Mouse (Mus musculus): ENCODE data around the gene Myo1a. TPM values are rescaled to one million over a fixed set of nuclear protein-coding genes. Genes with fewer than 3 reads are reported as not detected.
"Not testable (repeated sequence)": the region's sequence is repeated elsewhere in the genome, so short reads cannot be mapped to it uniquely, and the experiment has no call there.

Gene Myo1a
- polyA plus RNA-seq, 1 experiment from 2014 or later, result 0.83 TPM

GRCm38 (mm10) chr10:127751548-127751947, 46.6 kb downstream of the Myo1a start, which contains the start of gene Gpr182:
Gpr182 (minus strand) TSS chr10:127751732.
- peak within 1 kb of the TSS; percentile 43 for H3K4me2 ChIP-seq
- 64% methylated on average over 8 of the region's 8 CpGs for WGBS

GRCm38 (mm10) chr10:127754566-127755166, 49.7 kb downstream of the Myo1a start:
- Histone ChIP-seq H3K4me3 (no peak overlapping the region), H3K4me1 (no peaks in the 10 kb centered on the region), H3K27me3 (no peaks in the 10 kb centered on the region), H3K36me3 (ENCODE audit: poor library complexity, severe bottlenecking) (no peaks in the 10 kb centered on the region; the same call in 1 of the 2 replicates), H3K27ac (no peak overlapping the region), H3K9ac (no peak overlapping the region), H3K9me3 (replicated peaks) (no peaks in the 10 kb centered on the region), H3K4me2 (no peak overlapping the region)
- WGBS, result 81% methylated on average over 6 of the region's 6 CpGs
- ATAC-seq, result no peak

More at GRCm38 (mm10) chr10:127751548-127751947, 46.6 kb downstream of the Myo1a start, which contains the start of gene Gpr182:
- Histone ChIP-seq H3K27ac (no peak within 1 kb of the TSS), H3K4me3 (no peak within 1 kb of the TSS), H3K9ac (no peak within 1 kb of the TSS), H3K27me3 (no peaks in the 10 kb centered on the region), H3K36me3 (ENCODE audit: poor library complexity, severe bottlenecking) (peaks cover 22% of the 10 kb centered on the region), H3K9me3 (replicated peaks) (no peaks in the 10 kb centered on the region), H3K4me1 (0 out of 2 replicates have a peak, but pooled peaks cover 5% of the 10 kb centered on the region)
- ATAC-seq, result no peak

GRCm38 (mm10) chr10:127755246-127755645, 50.3 kb downstream of the Myo1a start:
- H3K9ac ChIP-seq, result no peak overlapping the region
- no peak overlapping the region for H3K27ac ChIP-seq
- H3K4me2 ChIP-seq, result no peak overlapping the region
- H3K4me1 ChIP-seq, result no peaks in the 10 kb centered on the region
- no peaks in the 10 kb centered on the region for H3K9me3 ChIP-seq (replicated peaks)
- ATAC-seq, result no peak
- no peak overlapping the region for H3K4me3 ChIP-seq
- whole genome bisulfite sequencing, result 69% methylated on average over 3 of the region's 3 CpGs
- H3K27me3 ChIP-seq, result no peaks in the 10 kb centered on the region
- no peaks in the 10 kb centered on the region; the same call in 1 of the 2 replicates for H3K36me3 ChIP-seq (ENCODE audit: poor library complexity, severe bottlenecking)

- Histone ChIP-seq H3K4me3 (no peak overlapping the region), H3K27ac (no peak overlapping the region), H3K27me3 (no peaks in the 10 kb centered on the region), H3K4me1 (no peaks in the 10 kb centered on the region), H3K36me3 (ENCODE audit: poor library complexity, severe bottlenecking) (no peaks in the 10 kb centered on the region), H3K9ac (no peak overlapping the region), H3K4me2 (no peak overlapping the region), H3K9me3 (replicated peaks) (no peaks in the 10 kb centered on the region)
- 50% methylated on average over 18 of the region's 18 CpGs for WGBS
- no peak for ATAC-seq
These were observed 50.9 kb downstream of the Myo1a start for GRCm38 (mm10) chr10:127755770-127756468.

- Histone ChIP-seq H3K27me3 (no peaks in the 10 kb centered on the region), H3K4me2 (no peak within 1 kb of the TSS), H3K36me3 (ENCODE audit: poor library complexity, severe bottlenecking) (no peaks in the 10 kb centered on the region), H3K4me1 (no peaks in the 10 kb centered on the region), H3K27ac (no peak within 1 kb of the TSS), H3K9me3 (replicated peaks) (no peaks in the 10 kb centered on the region), H3K9ac (no peak within 1 kb of the TSS), H3K4me3 (no peak within 1 kb of the TSS)
- no peak for ATAC-seq
- WGBS, result 68% methylated on average over 9 of the region's 9 CpGs
These were observed 54.5 kb downstream of the Myo1a start, which contains the start of the genes Rdh1 and Rdh16f1 for GRCm38 (mm10) chr10:127759181-127760110. Rdh1 (plus strand) TSS chr10:127759721. Rdh16f1 (plus strand) TSS chr10:127759787.

- H3K36me3 ChIP-seq (ENCODE audit: poor library complexity, severe bottlenecking); H3K9me3 ChIP-seq (replicated peaks); H3K4me3 ChIP-seq; H3K27me3 ChIP-seq; H3K27ac ChIP-seq; H3K4me1 ChIP-seq; ATAC-seq; H3K9ac ChIP-seq; H3K4me2 ChIP-seq: not testable (repeated sequence)
- 90% methylated on average over 10 of the region's 10 CpGs for WGBS
These were observed 58.0 kb downstream of the Myo1a start for GRCm38 (mm10) chr10:127762926-127763325.

- Histone ChIP-seq H3K9me3 (replicated peaks) (no peaks in the 10 kb centered on the region), H3K4me2 (no peak overlapping the region), H3K36me3 (ENCODE audit: poor library complexity, severe bottlenecking) (no peaks in the 10 kb centered on the region), H3K9ac (no peak overlapping the region), H3K4me3 (no peak overlapping the region), H3K27me3 (no peaks in the 10 kb centered on the region), H3K4me1 (no peaks in the 10 kb centered on the region), H3K27ac (no peak overlapping the region)
- no peak for ATAC-seq
- 65% methylated on average over 12 of the region's 12 CpGs for WGBS
These were observed 59.1 kb downstream of the Myo1a start for GRCm38 (mm10) chr10:127763914-127764680.

GRCm38 (mm10) chr10:127766564-127766963, 61.6 kb downstream of the Myo1a start:
- Histone ChIP-seq H3K4me1 (no peaks in the 10 kb centered on the region), H3K36me3 (ENCODE audit: poor library complexity, severe bottlenecking) (no peaks in the 10 kb centered on the region), H3K4me3 (no peak overlapping the region), H3K27me3 (no peaks in the 10 kb centered on the region), H3K9ac (no peak overlapping the region), H3K9me3 (replicated peaks) (no peaks in the 10 kb centered on the region), H3K4me2 (no peak overlapping the region), H3K27ac (no peak overlapping the region)
- 92% methylated on average over 1 of the region's 1 CpGs for WGBS
- ATAC-seq, result no peak

Other genes with a start within 250 kb of the Myo1a start
- 1.0 and 1.1 TPM in 2 replicates for gene Stac3, start 203.5 kb upstream of the Myo1a start, polyA plus RNA-seq (2015; fragmentation: Nextera tagmentation; extraction: Ambion mirVana)
- gene Ndufa4l2, start 190.2 kb upstream of the Myo1a start, polyA plus RNA-seq (2015; fragmentation: Nextera tagmentation; extraction: Ambion mirVana), result 11.9 and 12.8 TPM in 2 replicates
- 89.6 and 91.5 TPM in 2 replicates for gene Shmt2, start 182.7 kb upstream of the Myo1a start, polyA plus RNA-seq (2015; fragmentation: Nextera tagmentation; extraction: Ambion mirVana)
- 36.8 and 50.7 TPM in 2 replicates for gene Nxph4, start 170.6 kb upstream of the Myo1a start, polyA plus RNA-seq (2015; fragmentation: Nextera tagmentation; extraction: Ambion mirVana)
- 65.1 and 74.7 TPM in 2 replicates for gene Lrp1, start 84.0 kb upstream of the Myo1a start, polyA plus RNA-seq (2015; fragmentation: Nextera tagmentation; extraction: Ambion mirVana)
- gene Stat6, start 62.2 kb upstream of the Myo1a start, polyA plus RNA-seq (2015; fragmentation: Nextera tagmentation; extraction: Ambion mirVana), result 2.6 and 2.7 TPM in 2 replicates
- 6.7 and 7.0 TPM in 2 replicates for gene Nemp1, start 38.3 kb upstream of the Myo1a start, polyA plus RNA-seq (2015; fragmentation: Nextera tagmentation; extraction: Ambion mirVana)
- 1.6 and 2.0 TPM in 2 replicates for gene Nab2, start 36.6 kb upstream of the Myo1a start, polyA plus RNA-seq (2015; fragmentation: Nextera tagmentation; extraction: Ambion mirVana)
- 0.35 TPM in 1 of 2 replicates, not detected in the other for gene Tac2, start 19.3 kb downstream of the Myo1a start, polyA plus RNA-seq (2015; fragmentation: Nextera tagmentation; extraction: Ambion mirVana)
- gene Zbtb39, start 34.4 kb downstream of the Myo1a start, polyA plus RNA-seq (2015; fragmentation: Nextera tagmentation; extraction: Ambion mirVana), result 4.3 TPM in 2 replicates
- gene Gpr182, start 46.6 kb downstream of the Myo1a start, polyA plus RNA-seq (2015; fragmentation: Nextera tagmentation; extraction: Ambion mirVana), result 0.39 and 0.48 TPM in 2 replicates
- gene Rdh1, start 54.6 kb downstream of the Myo1a start, polyA plus RNA-seq (2015; fragmentation: Nextera tagmentation; extraction: Ambion mirVana), result not detected in 2 replicates
- gene Rdh16f1, start 54.6 kb downstream of the Myo1a start, polyA plus RNA-seq (2015; fragmentation: Nextera tagmentation; extraction: Ambion mirVana), result not detected in 2 replicates
- 0.13 and 0.17 TPM in 2 replicates for gene Rdh9, start 71.2 kb downstream of the Myo1a start, polyA plus RNA-seq (2015; fragmentation: Nextera tagmentation; extraction: Ambion mirVana)
- gene Rdh16, start 96.0 kb downstream of the Myo1a start, polyA plus RNA-seq (2015; fragmentation: Nextera tagmentation; extraction: Ambion mirVana), result 0.05 TPM in 1 of 2 replicates, not detected in the other
- gene Rdh19, start 144.8 kb downstream of the Myo1a start, polyA plus RNA-seq (2015; fragmentation: Nextera tagmentation; extraction: Ambion mirVana), result not detected in 2 replicates
- not detected in 2 replicates for gene Rdh16f2, start 161.3 kb downstream of the Myo1a start, polyA plus RNA-seq (2015; fragmentation: Nextera tagmentation; extraction: Ambion mirVana)
- gene Rdh7, start 183.6 kb downstream of the Myo1a start, polyA plus RNA-seq (2015; fragmentation: Nextera tagmentation; extraction: Ambion mirVana), result not detected in 2 replicates
- not detected in 2 replicates for gene Sdr9c7, start 193.3 kb downstream of the Myo1a start, polyA plus RNA-seq (2015; fragmentation: Nextera tagmentation; extraction: Ambion mirVana)

Measured in forebrain, embryonic 13.5 days (tissue).